Mouse (Mus musculus): ENCODE data around the gene Edar. TPM values are rescaled to one million over a fixed set of nuclear protein-coding genes. Genes with fewer than 3 reads are reported as not detected.

Edar gene
- total and polyA plus RNA-seq, 3 experiments, result 0.31 to 0.47 (median 0.39) TPM

DNA sequence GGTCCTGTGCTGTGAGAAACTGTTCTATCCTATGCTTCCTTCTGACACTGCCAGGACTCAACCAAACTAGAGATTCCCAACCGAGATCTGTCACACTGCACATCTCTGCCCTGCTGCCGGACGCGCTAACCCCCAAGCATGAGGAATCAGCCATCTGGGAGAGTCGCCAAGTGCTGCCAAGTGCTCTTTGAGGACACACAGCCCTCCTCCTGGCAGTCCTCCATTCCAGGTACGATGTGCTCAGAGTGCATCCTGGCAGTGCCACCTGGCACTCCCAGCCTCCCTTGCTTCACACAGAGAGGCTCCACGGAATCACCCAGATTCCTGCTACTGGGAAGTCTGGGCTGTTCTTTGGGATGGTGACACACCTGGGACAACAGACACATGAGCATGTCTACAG lies 31.3 kb downstream of the Edar start:
- no peak for TF ChIP-seq CTCF (IDR thresholded peaks at IDR 0.05)
- no peak for TF ChIP-seq EP300 (IDR thresholded peaks at IDR 0.05; ENCODE audit: insufficient read depth, low read depth, low read length)
- TF ChIP-seq POLR2A (IDR thresholded peaks at IDR 0.05; ENCODE audit: insufficient read depth, low read depth, low read length), result no peak
- Histone ChIP-seq H3K79me2 (replicated peaks; ENCODE audit: control insufficient read depth, insufficient read depth, low read length) (no peaks in the 10 kb centered on the region), H3K9ac (ENCODE audit: low read depth, low read length) (no peak overlapping the region), H3K4me1 (ENCODE audit: control insufficient read depth, insufficient read depth, low read length) (no peaks in the 10 kb centered on the region), H3K4me3 (no peak overlapping the region), H3K27ac (no peak overlapping the region), H3K36me3 (ENCODE audit: control insufficient read depth, insufficient read depth, low read length) (no peaks in the 10 kb centered on the region), H3K27me3 (ENCODE audit: control insufficient read depth, insufficient read depth, low read length) (no peaks in the 10 kb centered on the region)
- 53% methylated on average over 7 of the region's 7 CpGs for WGBS
- DNase-seq, result peak in 1 of 2 experiments; percentile 16
- intact Hi-C loops (cut with DNase I), result no loop called here

- no peaks in the 10 kb centered on the region for H3K79me2 ChIP-seq (replicated peaks; ENCODE audit: control insufficient read depth, insufficient read depth, low read length)
- no peaks in the 10 kb centered on the region for H3K36me3 ChIP-seq (ENCODE audit: control insufficient read depth, insufficient read depth, low read length)
- no peaks in the 10 kb centered on the region for H3K4me1 ChIP-seq (ENCODE audit: control insufficient read depth, insufficient read depth, low read length)
- H3K4me3 ChIP-seq, result no peak overlapping the region
- H3K27ac ChIP-seq, result no peak overlapping the region
- TF ChIP-seq POLR2A (IDR thresholded peaks at IDR 0.05; ENCODE audit: insufficient read depth, low read depth, low read length) (no peak), EP300 (IDR thresholded peaks at IDR 0.05; ENCODE audit: insufficient read depth, low read depth, low read length) (no peak), CTCF (IDR thresholded peaks at IDR 0.05) (no peak)
- no peak for DNase-seq
- no peak overlapping the region for H3K9ac ChIP-seq (ENCODE audit: low read depth, low read length)
- intact Hi-C loops (cut with DNase I), result no loop called here
- H3K27me3 ChIP-seq (ENCODE audit: control insufficient read depth, insufficient read depth, low read length), result no peaks in the 10 kb centered on the region
- WGBS, result 56% methylated on average over 9 of the region's 9 CpGs
Observed at GRCm38 (mm10) chr10:58643001-58643400, 32.5 kb downstream of the Edar start.

DNA sequence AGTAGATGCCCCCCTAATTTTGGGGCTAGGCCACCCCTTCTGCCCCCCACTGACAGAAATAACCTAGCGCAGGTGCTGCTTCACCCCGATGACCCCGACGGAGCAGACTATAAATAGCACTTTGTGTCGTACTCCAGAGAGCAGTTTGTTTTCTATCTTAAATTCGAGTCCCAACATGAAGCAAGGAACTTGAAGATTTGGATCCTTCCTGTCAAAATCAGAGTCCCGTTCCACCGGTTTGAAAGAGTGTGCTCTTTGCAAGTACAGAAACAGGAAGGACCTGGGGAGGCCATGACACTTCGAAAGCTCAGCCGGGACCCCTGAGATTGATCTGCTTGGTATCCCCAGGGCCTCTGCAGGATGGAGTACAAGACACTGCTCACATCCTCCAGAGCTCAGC lies 33.8 kb downstream of the Edar start:
- no peak overlapping the region for H3K4me3 ChIP-seq
- no peaks in the 10 kb centered on the region for H3K4me1 ChIP-seq (ENCODE audit: control insufficient read depth, insufficient read depth, low read length)
- no peak overlapping the region for H3K27ac ChIP-seq
- 50% methylated on average over 10 of the region's 10 CpGs for WGBS
- H3K9ac ChIP-seq (ENCODE audit: low read depth, low read length), result no peak overlapping the region
- no peak for TF ChIP-seq CTCF (IDR thresholded peaks at IDR 0.05)
- no peak for TF ChIP-seq EP300 (IDR thresholded peaks at IDR 0.05; ENCODE audit: insufficient read depth, low read depth, low read length)
- TF ChIP-seq POLR2A (IDR thresholded peaks at IDR 0.05; ENCODE audit: insufficient read depth, low read depth, low read length), result no peak
- no peaks in the 10 kb centered on the region for H3K79me2 ChIP-seq (replicated peaks; ENCODE audit: control insufficient read depth, insufficient read depth, low read length)
- H3K27me3 ChIP-seq (ENCODE audit: control insufficient read depth, insufficient read depth, low read length), result no peaks in the 10 kb centered on the region
- DNase-seq, result no peak
- intact Hi-C loops (cut with DNase I), result no loop called here
- no peaks in the 10 kb centered on the region for H3K36me3 ChIP-seq (ENCODE audit: control insufficient read depth, insufficient read depth, low read length)

DNA sequence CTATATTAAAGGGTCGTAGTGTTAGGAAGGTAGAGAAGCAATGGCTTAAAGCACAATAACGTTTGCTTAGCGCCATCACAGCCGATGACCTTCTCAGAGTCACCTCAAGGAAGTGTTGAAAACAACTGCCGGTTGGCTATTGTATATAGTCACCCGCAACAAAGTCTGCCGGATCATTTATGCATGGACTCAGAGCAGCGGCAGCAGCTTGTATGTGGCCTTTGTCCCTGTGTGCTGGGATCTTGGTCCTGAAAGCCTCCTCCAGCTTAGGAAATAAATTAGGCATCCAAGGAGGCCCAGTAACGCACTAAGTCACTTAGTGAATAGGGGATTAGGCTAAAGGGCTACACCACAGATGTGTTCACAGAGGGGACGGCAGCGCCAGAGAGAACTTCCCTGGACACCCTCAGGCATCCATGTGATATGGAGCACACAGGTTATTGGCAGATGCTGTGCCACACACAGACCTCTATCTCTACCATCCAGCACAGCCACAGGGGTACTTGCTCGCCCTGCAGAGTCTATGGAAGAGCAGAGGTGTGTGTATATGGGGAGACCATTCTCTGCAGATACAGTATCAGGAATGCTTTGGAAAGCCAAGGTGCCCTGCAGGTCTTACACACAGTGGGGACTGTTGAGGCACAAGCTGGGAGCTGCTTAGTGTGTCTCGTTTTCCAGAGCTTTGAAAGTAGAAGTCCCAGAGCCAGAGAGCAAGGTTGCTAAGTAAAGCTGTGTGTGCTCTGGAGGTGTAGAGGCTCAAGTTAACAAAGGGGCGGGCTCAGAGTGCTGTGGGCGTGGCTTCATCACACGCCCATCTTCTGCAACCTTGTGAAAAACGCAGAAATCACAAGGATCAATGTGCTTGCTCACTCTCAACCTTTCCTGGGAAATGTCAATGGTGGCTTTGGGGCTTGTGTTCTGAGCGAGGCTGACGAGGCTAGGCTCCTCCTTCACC lies 34.7 kb downstream of the Edar start:
- no peak overlapping the region for H3K9ac ChIP-seq (ENCODE audit: low read depth, low read length)
- intact Hi-C loops (cut with DNase I), result no loop called here
- no peak overlapping the region for H3K27ac ChIP-seq
- DNase-seq, result no peak
- WGBS, result 74% methylated on average over 19 of the region's 19 CpGs
- no peaks in the 10 kb centered on the region for H3K79me2 ChIP-seq (replicated peaks; ENCODE audit: control insufficient read depth, insufficient read depth, low read length)
- no peaks in the 10 kb centered on the region for H3K27me3 ChIP-seq (ENCODE audit: control insufficient read depth, insufficient read depth, low read length)
- no peaks in the 10 kb centered on the region for H3K36me3 ChIP-seq (ENCODE audit: control insufficient read depth, insufficient read depth, low read length)
- no peak for TF ChIP-seq POLR2A (IDR thresholded peaks at IDR 0.05; ENCODE audit: insufficient read depth, low read depth, low read length)
- no peak for TF ChIP-seq EP300 (IDR thresholded peaks at IDR 0.05; ENCODE audit: insufficient read depth, low read depth, low read length)
- TF ChIP-seq CTCF (IDR thresholded peaks at IDR 0.05), result no peak
- H3K4me3 ChIP-seq, result no peak overlapping the region
- no peaks in the 10 kb centered on the region for H3K4me1 ChIP-seq (ENCODE audit: control insufficient read depth, insufficient read depth, low read length)

- no peaks in the 10 kb centered on the region for H3K36me3 ChIP-seq (ENCODE audit: control insufficient read depth, insufficient read depth, low read length)
- 36% methylated on average over 6 of the region's 6 CpGs for WGBS
- TF ChIP-seq EP300 (IDR thresholded peaks at IDR 0.05; ENCODE audit: insufficient read depth, low read depth, low read length) (no peak), POLR2A (IDR thresholded peaks at IDR 0.05; ENCODE audit: insufficient read depth, low read depth, low read length) (no peak), CTCF (IDR thresholded peaks at IDR 0.05) (no peak)
- no peak overlapping the region for H3K9ac ChIP-seq (ENCODE audit: low read depth, low read length)
- no peaks in the 10 kb centered on the region for H3K4me1 ChIP-seq (ENCODE audit: control insufficient read depth, insufficient read depth, low read length)
- H3K79me2 ChIP-seq (replicated peaks; ENCODE audit: control insufficient read depth, insufficient read depth, low read length), result no peaks in the 10 kb centered on the region
- H3K4me3 ChIP-seq, result no peak overlapping the region
- no peak for DNase-seq
- H3K27me3 ChIP-seq (ENCODE audit: control insufficient read depth, insufficient read depth, low read length), result no peaks in the 10 kb centered on the region
- H3K27ac ChIP-seq, result no peak overlapping the region
- intact Hi-C loops (cut with DNase I), result no loop called here
Observed at GRCm38 (mm10) chr10:58639291-58639690, 36.2 kb downstream of the Edar start.

DNA sequence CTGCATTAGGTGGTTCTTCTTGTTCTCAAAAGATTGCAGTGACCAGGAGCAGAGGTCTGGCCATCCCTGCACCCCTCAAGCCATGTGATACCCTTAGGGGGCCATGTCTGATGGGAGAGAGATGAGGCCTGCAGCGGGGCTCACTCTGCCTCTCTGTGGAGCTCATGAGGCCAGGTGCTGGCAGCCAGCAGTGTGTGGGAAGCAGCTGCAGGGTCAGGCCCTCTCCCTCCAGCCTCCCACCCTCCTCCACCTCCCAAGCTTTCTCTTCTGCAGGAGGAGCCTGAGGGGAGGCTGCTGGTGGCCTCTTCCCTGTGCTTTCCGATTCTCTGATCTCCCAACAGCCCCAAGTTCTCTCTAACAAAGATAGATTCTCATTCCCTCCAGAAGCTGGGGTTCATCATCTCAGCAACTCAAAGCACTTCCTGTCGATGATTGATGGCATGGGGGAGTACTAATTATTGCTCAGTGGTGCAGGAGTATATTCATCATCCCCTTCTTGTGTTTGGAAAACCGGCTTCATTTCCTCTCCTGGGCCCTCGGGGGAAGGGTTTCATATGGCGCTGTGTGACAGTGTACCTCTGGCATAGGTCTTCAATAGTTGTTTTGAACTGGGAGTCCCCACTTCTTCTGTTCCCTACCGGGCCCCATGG lies 38.9 kb downstream of the Edar start:
- intact Hi-C loops (cut with DNase I), result no loop called here
- no peak overlapping the region for H3K4me3 ChIP-seq
- no peaks in the 10 kb centered on the region for H3K79me2 ChIP-seq (replicated peaks; ENCODE audit: control insufficient read depth, insufficient read depth, low read length)
- H3K27me3 ChIP-seq (ENCODE audit: control insufficient read depth, insufficient read depth, low read length), result no peaks in the 10 kb centered on the region
- no peak for TF ChIP-seq POLR2A (IDR thresholded peaks at IDR 0.05; ENCODE audit: insufficient read depth, low read depth, low read length)
- H3K27ac ChIP-seq, result no peak overlapping the region
- no peak overlapping the region for H3K9ac ChIP-seq (ENCODE audit: low read depth, low read length)
- no peaks in the 10 kb centered on the region; the same call in 1 of the 2 replicates for H3K4me1 ChIP-seq (ENCODE audit: control insufficient read depth, insufficient read depth, low read length)
- H3K36me3 ChIP-seq (ENCODE audit: control insufficient read depth, insufficient read depth, low read length), result no peaks in the 10 kb centered on the region
- DNase-seq, result no peak
- 48% methylated on average over 7 of the region's 7 CpGs for WGBS

Measured in heart, adult 2 months (tissue).